Mouse (Mus musculus) Patski (cell line): ENCODE data around the gene Kbtbd12. TPM values are rescaled to one million over a fixed set of nuclear protein-coding genes. Genes with fewer than 3 reads are reported as not detected.

ENCODE experiments used
- ATAC-seq: fragments of 100-300 bp; one replicate; pipeline ENCODE4 v1.8.0; 2021
- CTCF ChIA-PET: fragments of 350-600 bp; sonication (Branson Sonifier 250); formaldehyde crosslinking; loops from one replicate; lab custom pipeline; 2022; ENCODE audit warnings: inconsistent platforms; lab: Charles Lee
- POLR2A ChIA-PET: fragments of 350-600 bp; sonication (Branson Sonifier 250); formaldehyde crosslinking; loops from one replicate; lab custom pipeline; 2022; ENCODE audit warnings: antibody characterized with exemption, inconsistent platforms; lab: Charles Lee
- DNase-seq: peaks from one replicate; pipeline ENCODE4 v3.0.0-alpha.2; 2011; ENCODE audit warnings: low read depth, low spot score
- H3K27me3 ChIP-seq: fragments of 371-371 bp; one replicate; pipeline ENCODE4 v1.5.1; 2021
- CTCF ChIP-seq: fragments of 100-300 bp; IDR thresholded peaks from one replicate; pipeline ENCODE4 v1.5.1; 2021
- in situ Hi-C: fragments of 300-500 bp; cut with MboI; formaldehyde crosslinking; loops from 3 replicates; pipeline ENCODE4 v1.11.1; 2018; ENCODE audit warnings: low pct_unique_long_range_greater_than_20kb, mixed read lengths
- polyA plus RNA-seq: library from polyadenylated mRNA; unstranded; gene quantifications from one replicate; pipeline ENCODE4 v1.2.3, GENCODE M21; 2021

Kbtbd12 gene
- polyA plus RNA-seq = 0.53 TPM

DNA sequence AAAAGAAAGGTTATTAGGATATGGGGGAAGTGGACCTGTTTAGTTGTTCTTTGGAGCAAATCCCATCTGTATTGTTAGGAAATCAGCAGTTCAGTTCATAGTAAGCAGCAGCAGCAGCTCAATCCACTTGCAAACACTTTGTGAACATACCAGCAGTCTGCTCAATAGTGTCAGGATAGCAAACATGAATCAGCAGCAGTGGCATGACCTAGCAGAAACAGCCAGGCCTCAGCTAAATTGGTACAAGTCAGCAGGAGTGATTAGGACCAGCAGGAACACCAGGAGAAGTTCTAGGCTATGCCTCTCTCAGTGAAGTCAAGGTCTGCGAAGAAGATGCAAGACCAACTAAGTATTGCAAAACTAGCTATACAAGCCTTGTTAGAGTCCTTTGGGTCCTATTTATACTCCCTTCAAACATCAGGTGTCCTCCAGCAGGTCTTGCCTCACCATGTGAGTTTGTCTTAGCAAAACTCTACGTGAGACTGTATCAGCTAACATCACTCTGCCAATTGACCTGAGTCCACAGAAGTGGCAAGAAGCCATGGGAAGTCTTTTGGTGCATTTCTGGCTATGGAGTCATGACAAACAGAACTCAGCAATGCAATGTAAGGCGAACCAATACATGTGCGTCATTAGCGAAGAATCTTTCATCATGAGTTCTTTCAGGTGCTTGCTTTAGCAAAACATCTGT is at the start of gene Kbtbd12:
TSS of gene Kbtbd12 (minus strand) at position 340 of the 691 bp plus-strand sequence.
- in situ Hi-C loops = loop anchor here (5.0 kb wide), 1 partner anchor 85 kb away; the partner anchor contains the start of gene Mgll
- no peaks in the 10 kb centered on the region for H3K27me3 ChIP-seq
- ChIA-PET CTCF (interaction anchor here (1.0 kb wide), 1 partner anchor 12 kb away, joined by 3 read pairs; no protein-coding TSS in a partner anchor), POLR2A (no interaction called here)
- TF ChIP-seq CTCF = no peak
- ATAC-seq = no peak
- DNase-seq = no peak

DNA sequence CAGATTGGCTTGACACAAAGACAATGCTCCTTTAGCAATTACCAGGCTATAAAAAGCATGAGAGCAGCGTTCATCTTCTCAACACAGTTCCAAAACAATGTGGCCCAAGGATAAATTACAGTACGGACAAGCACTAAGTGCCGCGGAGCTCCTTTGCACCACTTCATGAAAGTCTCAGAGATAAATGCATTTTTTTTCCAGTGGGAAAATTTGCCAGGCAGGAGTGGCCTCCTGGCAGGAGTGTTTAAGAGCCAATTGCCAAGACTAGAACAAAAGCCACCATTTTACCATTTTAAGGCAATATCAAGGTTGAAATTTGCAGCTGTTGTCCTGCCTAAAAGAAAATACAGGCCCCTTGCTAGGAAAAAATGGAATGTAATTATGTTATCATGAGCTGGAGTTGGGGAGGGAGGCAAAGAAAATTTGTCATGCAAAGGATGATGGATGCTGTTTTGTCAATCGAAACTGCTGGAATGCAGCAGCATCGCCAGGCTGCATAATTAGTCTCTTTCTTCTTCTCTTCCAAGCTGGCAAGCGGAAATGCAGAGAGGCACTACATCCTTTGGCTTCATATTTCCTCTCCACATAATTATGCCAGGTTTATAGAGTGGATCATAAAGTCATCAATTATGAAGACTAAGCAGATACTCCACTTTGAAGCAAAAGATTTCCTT is 45.8 kb upstream of the Kbtbd12 start:
- ChIA-PET CTCF (no interaction called here), POLR2A (no interaction called here)
- TF ChIP-seq CTCF = no peak
- H3K27me3 ChIP-seq = no peaks in the 10 kb centered on the region
- DNase-seq = no peak
- in situ Hi-C loops = no loop called here
- ATAC-seq = no peak

DNA sequence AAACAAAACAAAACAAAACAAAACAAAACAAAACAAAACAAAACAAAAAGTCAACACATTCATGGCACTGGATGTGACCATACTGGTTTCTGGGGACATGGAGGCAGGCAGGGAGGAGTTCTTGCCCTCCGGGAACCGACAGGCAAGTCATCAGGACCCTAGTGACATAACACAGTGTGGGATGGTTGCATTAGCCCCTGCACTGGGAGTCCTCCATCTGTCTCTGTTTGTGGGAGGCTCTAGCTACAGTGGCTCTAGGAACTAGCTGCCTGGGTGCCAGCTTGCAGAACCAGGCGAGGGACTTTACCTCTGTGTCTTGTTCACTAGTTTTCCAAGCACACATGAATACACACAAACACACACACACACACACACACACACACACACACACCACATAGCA is 43.3 kb upstream of the Kbtbd12 start:
- DNase-seq (no peak), ATAC-seq (no peak)
- no peak for TF ChIP-seq CTCF
- in situ Hi-C loops = no loop called here
- POLR2A ChIA-PET = no interaction called here
- CTCF ChIA-PET = no interaction called here
- H3K27me3 ChIP-seq = no peaks in the 10 kb centered on the region

DNA sequence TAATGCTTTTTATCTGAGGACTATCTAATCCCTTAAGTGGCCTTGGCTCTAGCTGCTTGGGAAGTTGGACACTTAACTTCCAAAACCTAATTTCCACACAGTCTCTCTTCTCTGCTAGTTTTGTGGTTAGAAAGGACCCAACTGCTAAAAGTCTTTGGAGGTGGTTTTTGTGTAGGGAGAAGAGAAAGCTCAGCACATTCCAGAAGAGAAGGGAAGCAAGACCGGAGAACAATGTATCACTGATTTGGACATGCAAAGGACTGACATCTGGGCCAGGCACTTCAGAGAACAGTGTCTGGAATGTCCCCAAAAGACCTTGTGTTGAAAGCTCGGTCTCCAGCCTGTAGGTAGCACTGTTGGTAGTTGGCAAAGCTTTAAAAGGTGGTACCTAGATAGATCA is 40.0 kb upstream of the Kbtbd12 start:
- ChIA-PET CTCF (interaction anchor here (0.9 to 2.5 kb wide), 7 partner anchors 11 to 102 kb away, joined by 3 to 8 read pairs (median 4); no protein-coding TSS in a partner anchor), POLR2A (interaction anchor here (0.7 kb wide), 1 partner anchor 12 kb away, joined by 3 read pairs; no protein-coding TSS in a partner anchor)
- DNase-seq (peak; percentile 46), ATAC-seq (peak; percentile 67)
- in situ Hi-C loops = no loop called here
- peak; percentile 18 for TF ChIP-seq CTCF
- no peaks in the 10 kb centered on the region for H3K27me3 ChIP-seq

GRCm38 (mm10) chr6:88676753-88677736 is 39.3 kb upstream of the Kbtbd12 start:
- no peaks in the 10 kb centered on the region for H3K27me3 ChIP-seq
- ATAC-seq (peak; percentile 17), DNase-seq (peak; percentile 46)
- no peak for TF ChIP-seq CTCF
- ChIA-PET POLR2A (interaction anchor here (0.7 to 1.2 kb wide), 2 partner anchors 11 to 12 kb away, joined by 3 to 4 read pairs; no protein-coding TSS in a partner anchor), CTCF (interaction anchor here (0.9 to 2.5 kb wide), 10 partner anchors 10 to 101 kb away, joined by 3 to 8 read pairs (median 4); no protein-coding TSS in a partner anchor)
- in situ Hi-C loops = no loop called here

DNA sequence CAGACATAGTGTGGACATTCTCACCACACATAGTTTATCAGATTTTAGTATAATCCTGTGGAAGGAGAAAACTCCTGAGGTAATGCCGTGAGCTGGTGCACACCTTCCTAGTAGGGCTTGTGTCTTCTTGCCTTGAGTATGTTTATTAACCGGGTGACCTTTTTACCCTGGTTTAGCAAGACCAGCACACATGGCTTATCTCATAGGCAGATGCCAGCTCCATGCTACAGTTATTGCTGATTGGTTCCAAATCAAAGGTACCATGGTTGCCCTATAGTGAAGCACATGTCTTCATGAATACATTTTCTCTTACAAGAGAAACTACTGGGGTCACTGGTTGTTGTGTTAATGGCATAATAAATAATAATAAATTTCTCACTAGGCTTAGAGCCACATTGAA is 38.1 kb upstream of the Kbtbd12 start:
- in situ Hi-C loops = no loop called here
- no peaks in the 10 kb centered on the region for H3K27me3 ChIP-seq
- TF ChIP-seq CTCF = no peak
- ChIA-PET POLR2A (interaction anchor here (1.2 kb wide), 1 partner anchor 11 kb away, joined by 4 read pairs; no protein-coding TSS in a partner anchor), CTCF (interaction anchor here (1.1 to 2.5 kb wide), 3 partner anchors 9 to 62 kb away, joined by 3 to 8 read pairs (median 3); no protein-coding TSS in a partner anchor)
- ATAC-seq (no peak), DNase-seq (no peak)

GRCm38 (mm10) chr6:88662284-88662683 is 24.5 kb upstream of the Kbtbd12 start:
- H3K27me3 ChIP-seq = no peaks in the 10 kb centered on the region
- DNase-seq = no peak
- POLR2A ChIA-PET = no interaction called here
- no peak for TF ChIP-seq CTCF
- ATAC-seq = no peak
- in situ Hi-C loops = no loop called here
- CTCF ChIA-PET = no interaction called here

DNA sequence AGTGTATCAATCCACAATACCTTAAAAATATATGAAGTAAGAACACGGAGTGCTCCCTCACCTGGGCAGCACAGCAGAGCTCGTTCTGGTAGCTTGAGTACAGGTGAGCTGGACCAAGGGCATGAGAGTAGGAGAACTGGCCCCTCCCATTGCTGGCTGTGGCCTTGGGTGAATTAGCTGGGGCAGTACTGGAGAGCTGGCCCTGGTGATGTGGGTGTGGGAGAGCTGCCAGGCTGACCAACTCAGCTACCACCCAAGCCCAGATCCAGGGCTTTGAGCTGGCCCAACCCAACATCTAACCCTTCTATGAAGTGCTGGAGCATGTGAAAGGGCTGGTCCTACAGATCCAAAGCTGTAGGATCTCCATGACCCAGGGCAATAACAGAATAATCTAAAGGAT is 23.9 kb upstream of the Kbtbd12 start:
- ChIA-PET CTCF (interaction anchor here (1.7 kb wide), 1 partner anchor 16 kb away, joined by 4 read pairs; no protein-coding TSS in a partner anchor), POLR2A (no interaction called here)
- in situ Hi-C loops = no loop called here
- no peak for TF ChIP-seq CTCF
- H3K27me3 ChIP-seq = no peaks in the 10 kb centered on the region
- DNase-seq (no peak), ATAC-seq (no peak)

- no peak for TF ChIP-seq CTCF
- ChIA-PET POLR2A (no interaction called here), CTCF (no interaction called here)
- DNase-seq = peak; percentile 62
- no peaks in the 10 kb centered on the region for H3K27me3 ChIP-seq
- ATAC-seq = no peak
- in situ Hi-C loops = no loop called here
Observed at GRCm38 (mm10) chr6:88647564-88648295, 10.0 kb upstream of the Kbtbd12 start.
